Mouse (Mus musculus) splenic B cell, adult 2 months (primary cell): ENCODE results near the gene Eef1akmt2.

Experiments
- DNase-seq: peaks from one replicate; pipeline ENCODE4 v3.0.0-alpha.2; 2011; ENCODE audit warnings: low read depth, low spot score
- H3K27me3 ChIP-seq: 2 replicates; pipeline ENCODE4 v1.6.1; 2012; ENCODE audit warnings: mild to moderate bottlenecking, low read length, moderate library complexity, mixed read lengths; ENCODE audit not compliant: control insufficient read depth, poor library complexity, insufficient read depth, severe bottlenecking
- H3K36me3 ChIP-seq: 2 replicates; pipeline ENCODE4 v1.6.1; 2012; ENCODE audit warnings: mild to moderate bottlenecking, low read length, moderate library complexity, mixed read lengths; ENCODE audit not compliant: control insufficient read depth, poor library complexity, insufficient read depth, severe bottlenecking

Eef1akmt2 gene

DNA sequence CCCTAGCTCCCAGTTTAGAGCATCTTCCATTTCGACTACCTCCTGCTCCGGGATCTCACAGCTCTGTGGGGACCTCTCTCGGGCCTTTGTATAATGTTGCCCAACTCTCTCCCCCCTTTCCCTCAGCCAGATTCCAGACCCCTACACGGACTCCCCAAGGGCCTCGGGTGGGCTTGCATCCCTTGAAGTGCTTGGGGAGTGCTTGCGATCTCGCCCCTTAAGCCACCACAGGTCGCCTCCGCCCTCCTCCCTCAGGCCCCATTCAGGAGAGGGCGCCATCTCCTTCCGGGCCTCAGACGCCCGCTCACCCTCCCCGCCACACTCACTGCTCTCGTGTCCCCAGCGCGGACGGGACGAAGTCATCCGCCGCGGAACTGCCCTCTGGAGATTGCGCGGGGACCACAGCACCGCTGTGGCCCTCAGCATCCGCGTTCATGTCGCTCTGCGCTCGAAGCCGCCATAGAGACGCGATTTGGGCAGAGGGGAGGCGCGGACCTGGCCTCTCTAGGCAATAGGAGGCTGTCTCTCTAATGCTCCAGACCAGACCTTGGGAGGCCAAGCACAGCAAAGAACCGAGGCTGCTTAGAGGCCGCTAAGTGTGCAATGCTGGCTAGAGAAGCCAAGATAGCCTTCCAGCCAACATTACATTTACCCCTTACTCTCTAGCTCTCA lies at the start of gene Eef1akmt2:
Gene Eef1akmt2, minus strand, starts transcription at position 501 of the 672 bp plus-strand sequence.
- peak; percentile 90 for DNase-seq
- Histone ChIP-seq H3K36me3 (peaks cover 4% of the 10 kb centered on the region; the same call in 1 of the 2 replicates), H3K27me3 (no peaks in the 10 kb centered on the region)

DNA sequence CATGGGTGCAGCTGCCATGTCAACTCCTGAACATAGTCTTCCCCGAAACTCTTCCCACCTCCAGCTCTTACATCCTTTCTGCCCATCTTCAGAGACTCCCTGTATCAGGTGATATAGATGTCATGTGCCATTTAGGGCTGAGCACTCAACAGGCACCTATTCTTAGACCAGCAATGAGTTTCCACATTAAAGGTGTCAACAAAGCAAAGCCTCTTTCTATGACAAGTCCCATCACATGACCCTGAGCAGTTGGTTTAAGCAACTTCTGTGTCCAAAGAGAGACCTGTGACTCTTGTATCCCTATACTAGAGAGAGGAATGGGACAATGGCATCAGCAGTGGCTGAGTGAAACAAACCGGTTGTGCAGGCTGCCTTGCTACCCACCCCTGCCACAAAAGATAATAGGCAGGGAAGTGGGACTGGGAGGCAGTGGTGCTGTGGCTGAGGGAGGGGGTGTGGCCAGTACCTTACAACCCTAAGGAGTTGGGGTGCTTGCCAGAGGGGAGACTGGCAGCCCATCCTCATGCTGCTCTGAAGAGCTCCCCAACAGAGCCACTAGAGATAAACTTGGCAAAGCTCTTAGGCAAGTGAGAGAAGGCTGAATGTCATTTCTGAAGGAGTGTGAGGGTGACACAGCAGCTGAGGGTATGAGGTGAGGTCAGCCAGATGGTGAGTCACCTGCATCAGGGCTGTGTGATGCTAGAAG lies 48.5 kb upstream of the Eef1akmt2 start:
- DNase-seq: no peak
- Histone ChIP-seq H3K27me3 (no peaks in the 10 kb centered on the region), H3K36me3 (no peaks in the 10 kb centered on the region)

DNA sequence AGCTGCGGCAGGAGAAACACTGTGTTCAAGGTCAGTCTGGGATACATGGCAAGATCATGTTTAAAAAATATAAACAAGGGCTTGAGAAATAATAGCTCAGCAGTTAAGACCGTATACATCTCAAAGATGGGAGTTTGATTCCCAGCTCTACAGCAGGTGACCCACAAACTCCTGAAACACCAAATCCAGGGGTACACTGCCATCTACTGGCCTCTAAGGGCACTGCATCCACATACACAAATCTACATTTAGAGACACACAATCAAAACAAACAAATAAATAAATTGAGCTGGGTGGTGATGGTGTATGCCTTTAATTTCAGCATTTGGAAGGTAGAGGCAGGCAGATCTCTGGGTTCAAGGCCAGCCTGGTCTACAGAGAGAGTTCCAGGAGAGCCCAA lies 45.8 kb upstream of the Eef1akmt2 start:
- DNase-seq: peak; percentile 72

DNA sequence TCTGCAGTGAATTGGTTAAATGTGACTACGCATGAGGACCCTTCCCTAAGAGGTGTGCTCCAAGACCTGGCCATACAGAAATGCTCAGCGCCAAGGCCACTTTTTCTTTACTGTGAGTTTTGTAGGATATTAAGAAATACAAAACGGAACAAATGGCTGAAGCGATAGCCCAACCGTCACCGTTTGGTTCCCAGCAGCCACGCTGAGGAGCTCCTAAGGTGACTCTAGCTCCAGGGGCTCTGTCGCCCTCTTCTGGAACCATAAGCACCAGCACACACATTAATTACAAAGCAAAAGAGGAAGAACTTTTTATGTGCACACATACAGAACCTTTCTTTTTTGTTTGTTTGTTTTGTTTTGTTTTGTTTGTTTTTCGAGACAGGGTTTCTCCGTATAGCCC lies 44.8 kb upstream of the Eef1akmt2 start:
- Histone ChIP-seq H3K36me3 (no peaks in the 10 kb centered on the region), H3K27me3 (no peaks in the 10 kb centered on the region)
- DNase-seq: peak; percentile 32

More for the DNA sequence above, 45.8 kb upstream of the Eef1akmt2 start:
- no peaks in the 10 kb centered on the region for H3K36me3 ChIP-seq
- no peaks in the 10 kb centered on the region for H3K27me3 ChIP-seq

DNA sequence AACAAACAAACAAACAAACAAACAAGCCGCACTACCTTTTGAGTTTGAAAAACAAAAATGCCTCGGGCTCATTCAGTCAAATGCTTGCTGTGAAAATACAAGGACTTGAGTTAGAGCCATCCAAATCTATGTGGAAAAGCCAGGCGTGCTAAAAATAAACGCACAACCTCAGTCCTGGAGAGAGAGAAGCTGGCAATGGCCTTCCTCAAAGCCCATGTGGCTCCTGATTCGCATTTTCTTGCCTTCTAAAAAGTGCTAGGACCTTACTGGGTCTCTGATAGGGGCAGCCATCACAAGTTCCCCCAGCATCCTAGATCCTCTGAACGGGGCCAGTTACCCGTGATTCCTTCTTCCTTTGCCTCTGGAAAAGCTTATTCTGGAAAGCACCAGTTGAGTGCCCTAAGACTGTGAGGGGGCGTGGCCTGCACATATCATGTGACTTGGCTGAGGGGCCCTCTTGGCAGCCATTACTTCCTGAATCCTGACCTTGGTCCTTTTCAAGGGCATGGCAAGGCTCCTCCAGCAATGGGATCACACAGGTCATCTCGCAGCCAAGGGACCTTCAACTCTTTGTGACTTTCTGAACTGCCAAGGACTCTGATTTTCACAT lies 43.8 kb upstream of the Eef1akmt2 start:
- Histone ChIP-seq H3K27me3 (no peaks in the 10 kb centered on the region), H3K36me3 (no peaks in the 10 kb centered on the region)
- DNase-seq: no peak

DNA sequence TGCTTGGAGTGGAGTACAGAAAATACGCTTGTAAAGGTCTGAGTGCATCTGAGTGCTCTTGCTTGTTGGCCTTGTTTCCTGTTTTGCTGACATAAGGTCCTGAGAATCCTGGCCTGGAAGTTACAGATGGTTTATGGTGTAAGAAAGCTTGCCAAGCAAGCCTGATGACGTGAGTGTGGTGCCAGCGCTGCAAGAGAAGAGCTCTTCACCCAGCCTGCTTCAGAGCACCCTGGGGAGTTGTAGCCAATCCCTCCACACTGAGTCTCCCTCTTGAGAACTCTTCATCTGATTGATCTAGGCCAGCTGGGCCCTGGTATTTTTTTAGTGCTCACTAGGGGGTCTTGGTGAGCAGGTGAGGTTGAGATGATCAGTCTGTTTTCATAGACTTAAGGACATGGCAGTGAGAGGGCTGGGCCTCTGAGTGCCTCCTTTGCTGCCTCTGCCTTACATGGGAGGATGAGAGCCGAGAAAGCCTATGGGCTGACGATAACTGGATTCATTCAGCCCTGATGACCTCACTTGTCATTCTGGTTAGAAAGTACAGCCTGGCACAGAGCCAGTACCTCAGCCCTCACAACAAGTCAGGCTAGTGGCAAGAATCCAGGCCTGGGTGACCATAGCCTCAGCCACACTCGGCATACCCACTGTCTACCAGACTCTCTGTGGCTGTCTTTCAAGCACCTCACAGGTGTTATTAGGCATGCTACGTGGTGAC lies 42.5 kb upstream of the Eef1akmt2 start:
- H3K27me3 ChIP-seq: no peaks in the 10 kb centered on the region

DNA sequence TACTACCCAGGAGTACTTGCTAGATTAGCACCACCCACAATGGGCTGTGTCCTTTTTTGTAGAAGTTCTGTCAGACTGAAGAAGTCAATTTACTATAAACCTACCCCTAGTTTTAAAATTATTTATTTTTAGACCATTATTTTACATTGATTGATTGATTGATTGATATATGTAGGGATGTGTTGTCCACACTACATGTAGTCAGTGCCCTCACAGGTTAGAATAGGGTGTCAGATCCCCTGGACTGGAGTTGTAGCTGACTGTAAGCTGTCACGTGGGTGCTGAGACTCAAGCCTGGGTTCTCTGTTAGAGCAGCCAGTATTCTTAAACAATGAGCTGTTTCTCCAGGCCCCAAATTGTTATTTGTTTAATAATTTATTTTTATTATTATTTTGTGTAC lies 40.9 kb upstream of the Eef1akmt2 start:
- no peaks in the 10 kb centered on the region for H3K36me3 ChIP-seq
- H3K27me3 ChIP-seq: no peaks in the 10 kb centered on the region
- no peak for DNase-seq

More for the DNA sequence above, 42.5 kb upstream of the Eef1akmt2 start:
- no peaks in the 10 kb centered on the region for H3K36me3 ChIP-seq
- DNase-seq: no peak

DNA sequence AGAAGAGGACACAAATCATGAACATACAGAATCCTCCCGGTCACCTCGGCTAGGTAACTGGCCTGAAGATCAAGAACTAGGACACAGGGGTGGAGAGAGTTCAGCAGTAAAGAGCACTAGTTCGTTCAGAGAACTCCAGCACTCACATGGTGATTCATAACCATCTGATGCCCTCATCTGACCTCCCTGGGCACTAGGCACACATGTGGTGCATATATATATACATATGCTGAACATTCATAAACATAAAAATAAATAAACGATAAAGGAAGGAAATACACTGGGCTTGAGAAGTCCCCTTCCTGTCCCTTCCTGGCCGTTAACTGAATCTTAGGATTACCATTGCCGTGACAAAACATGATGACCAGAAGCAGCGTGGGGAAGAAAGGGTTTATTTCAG lies 40.3 kb upstream of the Eef1akmt2 start:
- no peak for DNase-seq
- Histone ChIP-seq H3K27me3 (no peaks in the 10 kb centered on the region), H3K36me3 (no peaks in the 10 kb centered on the region)

DNA sequence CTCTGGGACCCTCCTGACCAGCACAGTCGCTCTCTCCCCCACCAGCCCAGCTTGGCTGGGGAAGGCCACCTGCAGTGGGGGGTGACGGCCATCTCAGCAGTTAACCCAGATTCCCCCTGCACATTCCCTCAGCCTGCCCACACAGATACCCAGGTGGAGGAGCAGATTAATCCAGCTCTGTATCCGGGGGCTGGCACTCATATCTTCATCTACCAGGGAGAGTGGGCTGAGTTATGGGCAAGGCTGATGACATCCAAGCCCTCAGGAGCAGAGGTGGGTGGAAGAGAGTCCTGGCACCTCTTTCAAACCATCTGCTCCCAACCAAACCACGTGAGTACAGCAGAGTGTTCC lies 39.8 kb upstream of the Eef1akmt2 start:
- Histone ChIP-seq H3K36me3 (no peaks in the 10 kb centered on the region), H3K27me3 (no peaks in the 10 kb centered on the region)
- no peak for DNase-seq

DNA sequence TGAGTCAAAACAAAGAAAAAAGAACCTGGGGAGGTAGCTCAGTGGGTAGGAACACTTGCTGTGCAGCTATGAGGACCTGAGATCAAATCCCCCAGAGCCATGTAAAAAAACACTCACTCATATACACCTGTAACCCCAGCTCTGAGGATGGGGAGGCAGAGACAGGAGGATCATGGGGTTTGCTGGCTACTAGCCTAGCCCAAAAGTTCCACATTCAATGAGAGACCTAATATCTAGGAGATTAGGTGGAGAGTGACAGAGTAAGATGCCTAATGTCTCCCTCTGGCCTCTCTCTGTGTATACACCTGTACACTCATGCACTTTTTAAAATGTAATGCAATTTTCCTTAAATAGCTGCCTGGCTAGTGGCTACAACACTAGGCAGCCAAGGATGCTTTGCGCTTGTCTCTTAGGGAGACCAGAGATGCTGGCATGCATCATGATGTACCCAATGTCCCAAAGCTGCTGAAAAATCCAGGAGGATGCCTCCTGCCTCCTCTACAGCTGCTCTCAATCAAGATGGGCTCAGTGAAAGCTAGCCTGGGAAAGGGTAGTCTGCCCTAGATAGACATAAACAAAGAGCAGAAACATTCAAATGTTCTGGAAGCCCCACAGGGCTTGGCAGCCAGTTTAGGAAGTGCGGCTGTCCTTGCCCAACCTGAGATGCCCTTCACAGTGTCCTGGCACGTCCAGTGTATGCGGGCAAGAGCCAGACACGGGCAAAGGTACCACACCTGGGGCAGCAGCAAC lies 39.3 kb upstream of the Eef1akmt2 start:
- Histone ChIP-seq H3K36me3 (no peaks in the 10 kb centered on the region), H3K27me3 (no peaks in the 10 kb centered on the region)
- no peak for DNase-seq

DNA sequence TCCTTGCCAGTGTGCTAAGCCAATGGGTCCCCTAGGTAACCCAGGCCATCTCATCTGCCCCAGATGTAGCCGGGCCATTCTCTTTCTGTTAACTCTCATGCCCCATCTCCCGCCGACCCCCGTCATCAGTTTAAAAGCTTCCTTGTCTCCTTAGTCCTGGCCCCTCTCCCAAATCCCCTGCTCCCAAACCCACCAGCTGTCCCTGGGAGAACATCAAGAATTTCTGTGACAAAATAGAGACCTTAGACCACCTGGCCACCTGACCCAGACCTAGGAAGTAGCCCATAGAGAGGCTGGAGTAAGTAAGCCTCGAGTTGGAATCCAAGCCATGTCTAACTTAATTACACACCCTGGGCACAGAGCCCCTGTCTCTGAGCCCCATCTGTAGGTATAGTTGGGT lies 37.7 kb upstream of the Eef1akmt2 start:
- no peaks in the 10 kb centered on the region for H3K36me3 ChIP-seq
- DNase-seq: no peak
- no peaks in the 10 kb centered on the region for H3K27me3 ChIP-seq

DNA sequence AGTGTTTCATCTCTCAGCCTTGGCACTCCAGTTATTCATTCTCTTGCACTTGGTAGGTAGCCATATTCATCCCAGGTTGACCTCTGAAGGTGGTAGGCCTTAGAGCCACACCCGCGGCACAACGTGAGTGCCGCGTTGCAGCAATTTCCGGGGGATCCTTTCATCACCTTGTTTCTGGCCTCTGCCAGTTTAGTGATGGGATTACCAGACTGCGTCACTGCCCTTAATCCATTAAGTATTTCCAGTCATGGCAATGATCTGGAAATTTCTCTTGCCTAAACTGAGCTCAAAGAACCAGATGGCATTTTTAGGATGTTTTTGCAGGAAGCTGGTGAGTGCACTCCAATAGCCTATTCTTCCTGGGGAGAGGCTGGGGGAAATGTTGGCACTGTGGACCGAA lies 37.2 kb upstream of the Eef1akmt2 start:
- Histone ChIP-seq H3K27me3 (no peaks in the 10 kb centered on the region), H3K36me3 (no peaks in the 10 kb centered on the region)
- no peak for DNase-seq

DNA sequence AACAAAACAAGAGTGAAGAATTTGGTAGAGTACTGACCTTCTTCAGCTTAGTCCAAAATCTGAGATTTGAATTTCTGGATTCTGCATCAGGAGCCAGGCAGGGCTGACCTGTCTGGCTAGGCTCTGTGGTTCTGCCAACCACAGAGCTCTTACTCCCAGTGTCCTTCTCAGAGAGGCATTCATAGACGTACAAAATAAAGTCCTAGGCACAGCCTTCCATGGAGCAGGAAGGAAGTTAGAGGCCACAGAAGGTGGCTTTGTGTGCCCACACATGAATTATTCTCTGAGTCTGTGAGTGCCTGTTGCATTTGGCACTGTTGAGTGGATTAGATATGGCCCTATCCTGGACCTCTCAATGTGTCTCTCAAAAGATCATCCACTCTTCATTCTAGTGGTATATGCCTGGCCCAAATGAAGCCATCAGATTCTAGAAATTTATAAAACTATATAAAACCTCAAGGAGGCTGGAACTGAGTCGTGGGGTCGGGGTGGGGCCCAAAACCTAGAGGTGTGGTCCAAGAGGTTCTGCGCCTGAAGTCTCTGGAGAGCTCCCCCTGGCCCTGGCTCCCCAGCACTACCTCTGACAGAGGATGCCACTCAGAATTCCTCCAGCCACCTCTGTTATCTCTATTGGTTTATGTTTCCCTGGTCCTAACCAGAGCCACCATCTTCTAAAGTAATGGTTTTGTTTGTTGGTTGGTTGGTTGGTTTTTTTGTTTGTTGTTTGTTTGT lies 36.2 kb upstream of the Eef1akmt2 start:
- H3K36me3 ChIP-seq: 0 out of 2 replicates have a peak, but pooled peaks cover under 1% of the 10 kb centered on the region
- no peak for DNase-seq
- H3K27me3 ChIP-seq: no peaks in the 10 kb centered on the region

DNA sequence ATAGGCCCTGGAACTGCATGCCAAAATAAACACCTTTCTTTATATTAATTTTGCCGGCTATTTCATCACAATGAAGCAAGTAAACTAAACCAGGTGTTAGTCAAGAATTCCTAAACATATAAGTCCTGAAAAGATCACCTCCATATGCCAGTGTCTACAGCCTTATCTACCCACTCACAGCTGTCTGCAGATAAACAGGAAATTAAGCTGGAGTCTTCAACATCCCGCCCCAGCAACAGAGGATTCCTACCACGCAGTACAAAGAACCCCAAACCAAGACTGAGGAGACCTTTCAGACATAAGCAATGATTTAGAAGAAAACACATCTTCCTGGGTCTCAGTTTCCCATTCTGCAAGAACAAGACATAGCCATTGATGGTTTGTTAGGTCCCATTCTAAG lies 35.6 kb upstream of the Eef1akmt2 start:
- Histone ChIP-seq H3K36me3 (peaks cover 6% of the 10 kb centered on the region; the same call in 1 of the 2 replicates), H3K27me3 (no peaks in the 10 kb centered on the region)
- no peak for DNase-seq
